Mouse (Mus musculus): ENCODE data around the gene Ksr1.

Ksr1 gene

GRCm38 (mm10) chr11:79128233-79128632 is 18.0 kb downstream of the Ksr1 start:
- DNase-seq (ENCODE audit: extremely low read depth, insufficient read length, low spot score): no peak

GRCm38 (mm10) chr11:79126963-79127362 is 19.2 kb downstream of the Ksr1 start:
- DNase-seq (ENCODE audit: extremely low read depth, insufficient read length, low spot score): no peak

GRCm38 (mm10) chr11:79125775-79126174 is 20.4 kb downstream of the Ksr1 start:
- no peak for DNase-seq (ENCODE audit: extremely low read depth, insufficient read length, low spot score)

- no peak for DNase-seq (ENCODE audit: extremely low read depth, insufficient read length, low spot score)
These were observed 23.7 kb downstream of the Ksr1 start for GRCm38 (mm10) chr11:79122556-79122955.

- no peak for DNase-seq (ENCODE audit: extremely low read depth, insufficient read length, low spot score)
These were observed 26.1 kb downstream of the Ksr1 start for GRCm38 (mm10) chr11:79120087-79120486.

- no peak for DNase-seq (ENCODE audit: extremely low read depth, insufficient read length, low spot score)
These were observed 27.3 kb downstream of the Ksr1 start for GRCm38 (mm10) chr11:79118918-79119377.

- no peak for DNase-seq (ENCODE audit: extremely low read depth, insufficient read length, low spot score)
These were observed 29.5 kb downstream of the Ksr1 start for GRCm38 (mm10) chr11:79116665-79117064.

GRCm38 (mm10) chr11:79115659-79116058 is 30.5 kb downstream of the Ksr1 start:
- DNase-seq (ENCODE audit: extremely low read depth, insufficient read length, low spot score): no peak

GRCm38 (mm10) chr11:79114061-79114460 is 32.1 kb downstream of the Ksr1 start:
- no peak for DNase-seq (ENCODE audit: extremely low read depth, insufficient read length, low spot score)

GRCm38 (mm10) chr11:79113397-79113796 is 32.8 kb downstream of the Ksr1 start:
- DNase-seq (ENCODE audit: extremely low read depth, insufficient read length, low spot score): no peak

- DNase-seq (ENCODE audit: extremely low read depth, insufficient read length, low spot score): no peak
These were observed 33.5 kb downstream of the Ksr1 start for GRCm38 (mm10) chr11:79112559-79113302.

GRCm38 (mm10) chr11:79111864-79112558 is 34.2 kb downstream of the Ksr1 start:
- no peak for DNase-seq (ENCODE audit: extremely low read depth, insufficient read length, low spot score)

- DNase-seq (ENCODE audit: extremely low read depth, insufficient read length, low spot score): no peak
These were observed 35.8 kb downstream of the Ksr1 start for GRCm38 (mm10) chr11:79110446-79110845.

GRCm38 (mm10) chr11:79107934-79108333 is 38.3 kb downstream of the Ksr1 start:
- no peak for DNase-seq (ENCODE audit: extremely low read depth, insufficient read length, low spot score)

- DNase-seq (ENCODE audit: extremely low read depth, insufficient read length, low spot score): no peak
These were observed 41.2 kb downstream of the Ksr1 start for GRCm38 (mm10) chr11:79104998-79105397.

GRCm38 (mm10) chr11:79104538-79104937 is 41.7 kb downstream of the Ksr1 start:
- DNase-seq (ENCODE audit: extremely low read depth, insufficient read length, low spot score): no peak

GRCm38 (mm10) chr11:79104096-79104495 is 42.1 kb downstream of the Ksr1 start:
- no peak for DNase-seq (ENCODE audit: extremely low read depth, insufficient read length, low spot score)

- no peak for DNase-seq (ENCODE audit: extremely low read depth, insufficient read length, low spot score)
These were observed 42.7 kb downstream of the Ksr1 start for GRCm38 (mm10) chr11:79103461-79103869.

GRCm38 (mm10) chr11:79102280-79102679 is 43.9 kb downstream of the Ksr1 start:
- DNase-seq (ENCODE audit: extremely low read depth, insufficient read length, low spot score): no peak

- no peak for DNase-seq (ENCODE audit: extremely low read depth, insufficient read length, low spot score)
These were observed 44.6 kb downstream of the Ksr1 start for GRCm38 (mm10) chr11:79101568-79101967.

- DNase-seq (ENCODE audit: extremely low read depth, insufficient read length, low spot score): no peak
These were observed 47.2 kb downstream of the Ksr1 start for GRCm38 (mm10) chr11:79099032-79099431.

GRCm38 (mm10) chr11:79097736-79098135 is 48.5 kb downstream of the Ksr1 start:
- no peak for DNase-seq (ENCODE audit: extremely low read depth, insufficient read length, low spot score)

Measured in 3134 (cell line).